Mouse (Mus musculus) frontal cortex, postnatal 25 days (tissue): ENCODE results near the gene Pak2.
A peak's percentile ranks its signal among the peaks of the same experiment; 100 is the strongest.

Source experiments
- DNase-seq, 2 experiments: peaks; one replicate each; pipeline ENCODE4 v3.0.0; 2022; ENCODE audit warnings: low spot score in 2 of 2

The Pak2 gene

GRCm38 (mm10) chr16:32002509-32003477 lies 76.3 kb downstream of the Pak2 start, which contains the start of gene Senp5:
TSS of gene Senp5 (minus strand) at chr16:32003287.
- peak; percentile 73 to 80 for DNase-seq

- no peak for DNase-seq
These were observed 82.8 kb downstream of the Pak2 start for GRCm38 (mm10) chr16:31996371-31996770.

GRCm38 (mm10) chr16:31993946-31994345 lies 85.2 kb downstream of the Pak2 start:
- no peak for DNase-seq

- DNase-seq: no peak
These were observed 85.9 kb downstream of the Pak2 start for GRCm38 (mm10) chr16:31993195-31993594.

GRCm38 (mm10) chr16:31992039-31992438 lies 87.1 kb downstream of the Pak2 start:
- no peak for DNase-seq

GRCm38 (mm10) chr16:31980946-31981345 lies 98.2 kb downstream of the Pak2 start:
- no peak for DNase-seq

GRCm38 (mm10) chr16:31979501-31979900 lies 99.6 kb downstream of the Pak2 start:
- DNase-seq: no peak

GRCm38 (mm10) chr16:31975258-31975657 lies 103.9 kb downstream of the Pak2 start:
- no peak for DNase-seq
